Mouse (Mus musculus) erythroblast, adult 5-6 weeks (primary cell): Measurements from ENCODE around the gene Slc16a12. TPM values are rescaled to one million over a fixed set of nuclear protein-coding genes. Genes with fewer than 3 reads are reported as not detected.
"Not testable (repeated sequence)": the region's sequence is repeated elsewhere in the genome, so short reads cannot be mapped to it uniquely, and the experiment has no call there.

ENCODE experiments used
- ATAC-seq: replicated peaks from 2 replicates; pipeline ENCODE4 v1.8.0; 2016; ENCODE audit warnings: moderate number of reproducible peaks, mild to moderate bottlenecking, moderate TSS enrichment, inconsistent platforms; ENCODE audit not compliant: poor library complexity, low FRiP score, severe bottlenecking
- total RNA-seq, 2 experiments: library from RNA; stranded (forward) in 1 of 2; stranded (reverse) in 1 of 2; fragments of 150-400 nt in 1 of 2; fragments of 200-764, 138-1000 nt in 1 of 2; gene quantifications; 2 replicates each; pipeline versions ENCODE4 v1.2.3 to v1.2.4; 2015 to 2017; ENCODE audit warnings: low replicate concordance in 2 of 2

Slc16a12 gene
- not detected in 2 replicates for total RNA-seq (2015; ENCODE audit: low replicate concordance)
- total RNA-seq (2017; ENCODE audit: low replicate concordance), result not detected in 2 replicates

GRCm38 (mm10) chr19:34746688-34747504, at the start of gene Slc16a12:
TSS of gene Slc16a12 (minus strand) at chr19:34747289.
- ATAC-seq, result no peak

GRCm38 (mm10) chr19:34796396-34796795, 49.3 kb upstream of the Slc16a12 start:
- no peak for ATAC-seq

GRCm38 (mm10) chr19:34782491-34782890, 35.4 kb upstream of the Slc16a12 start:
- no peak for ATAC-seq

- no peak for ATAC-seq
Measured at GRCm38 (mm10) chr19:34778993-34779392, 31.9 kb upstream of the Slc16a12 start.

- no peak for ATAC-seq
Measured at GRCm38 (mm10) chr19:34778098-34778497, 31.0 kb upstream of the Slc16a12 start.

- ATAC-seq, result no peak
Measured at GRCm38 (mm10) chr19:34772775-34773174, 25.7 kb upstream of the Slc16a12 start.

- no peak for ATAC-seq
Measured at GRCm38 (mm10) chr19:34770764-34771163, 23.7 kb upstream of the Slc16a12 start.

GRCm38 (mm10) chr19:34758754-34759153, 11.7 kb upstream of the Slc16a12 start:
- no peak for ATAC-seq

- no peak for ATAC-seq
Measured at GRCm38 (mm10) chr19:34756561-34757240, 9.6 kb upstream of the Slc16a12 start.

GRCm38 (mm10) chr19:34755680-34756079, 8.6 kb upstream of the Slc16a12 start:
- no peak for ATAC-seq

GRCm38 (mm10) chr19:34753243-34753642, 6.2 kb upstream of the Slc16a12 start:
- no peak for ATAC-seq

GRCm38 (mm10) chr19:34752391-34753092, 5.5 kb upstream of the Slc16a12 start:
- no peak for ATAC-seq

GRCm38 (mm10) chr19:34751150-34751549, 4.1 kb upstream of the Slc16a12 start:
- no peak for ATAC-seq

GRCm38 (mm10) chr19:34748992-34749391, 1.9 kb upstream of the Slc16a12 start:
- ATAC-seq, result no peak

GRCm38 (mm10) chr19:34747969-34748368, 880 bp upstream of the Slc16a12 start:
- not testable (repeated sequence) for ATAC-seq

GRCm38 (mm10) chr19:34746201-34746600, 888 bp downstream of the Slc16a12 start:
- ATAC-seq, result no peak

GRCm38 (mm10) chr19:34745012-34745411, 2.1 kb downstream of the Slc16a12 start:
- no peak for ATAC-seq

GRCm38 (mm10) chr19:34737916-34738315, 9.2 kb downstream of the Slc16a12 start:
- no peak for ATAC-seq

- ATAC-seq, result no peak
Measured at GRCm38 (mm10) chr19:34735900-34736299, 11.2 kb downstream of the Slc16a12 start.

- no peak for ATAC-seq
Measured at GRCm38 (mm10) chr19:34733020-34733419, 14.1 kb downstream of the Slc16a12 start.
